27 mouse cellular contexts compared by ENCODE assay signal in the genomic region with DNA sequence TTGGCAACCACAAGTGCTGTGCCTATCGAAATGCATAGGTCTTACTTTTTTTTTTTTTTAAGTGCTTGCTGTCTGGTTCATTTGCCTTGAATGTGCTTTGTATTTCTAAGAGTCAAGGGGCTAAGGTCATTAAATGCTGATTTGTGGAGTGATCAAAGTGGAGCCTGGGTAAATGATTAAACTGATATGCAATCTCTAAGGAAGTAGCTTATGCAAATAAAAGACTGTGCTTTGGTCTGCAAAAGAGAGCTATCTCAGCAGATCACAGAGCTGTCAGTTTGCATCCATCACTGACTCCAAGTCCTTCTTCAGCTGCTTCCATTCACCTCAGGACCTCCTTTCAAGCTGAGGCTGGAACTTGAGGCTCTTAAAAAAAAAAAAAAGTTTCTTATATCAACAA. TPM values are rescaled to one million over a fixed set of nuclear protein-coding genes. Genes with fewer than 3 reads are reported as not detected.
A peak's percentile ranks its signal among the peaks of the same experiment; 100 is the strongest.
DNase-seq lines count a peak whose midpoint lies in the region; ATAC-seq and TF ChIP-seq lines count a peak whose summit lies in the region.
"Had no signal": no experiment of that assay in that cellular context is flagged by ENCODE, and none has a peak within 500 bp of the region (broad histone marks: within the 10 kb centered on the region; RNA-seq: fewer than 3 reads in every experiment).

No protein-coding gene starts in this region.

- H3K4me3 ChIP-seq in kidney, adult 2 months (ENCODE audit: insufficient read depth, low read depth, low read length): no peak overlapping the region
- no peak overlapping the region for H3K4me3 ChIP-seq in heart, embryonic 12.5 days
- H3K4me3 ChIP-seq: embryonic facial prominence, embryonic 15.5 days; gastrocnemius, adult 2 months; heart, embryonic 10.5 days; limb, embryonic 10.5 days; midbrain, embryonic 10.5 days; myocyte; neural tube, embryonic 13.5 days had no signal

- 26% methylated on average over 1 of the region's 1 CpGs for WGBS in kidney, adult 2 months
- WGBS in large intestine, adult 2 months: 14% methylated on average over 1 of the region's 1 CpGs
- 69% methylated on average over 1 of the region's 1 CpGs for WGBS in heart, embryonic 12.5 days

- no peak for ATAC-seq in heart, embryonic 12.5 days (ENCODE audit: insufficient number of reproducible peaks, low FRiP score)
- ATAC-seq: forebrain, embryonic 14.5 days; hindbrain, embryonic 16.5 days; lung, postnatal 0 days; midbrain, embryonic 16.5 days had no signal

- no peak for TF ChIP-seq POLR2A in kidney, adult 2 months (IDR thresholded peaks at IDR 0.05; ENCODE audit: low read depth, low read length)

- no peaks in the 10 kb centered on the region for H3K36me3 ChIP-seq in kidney, adult 2 months (ENCODE audit: control insufficient read depth, insufficient read depth, low read length)
- H3K36me3 ChIP-seq in heart, embryonic 12.5 days: no peaks in the 10 kb centered on the region
- H3K36me3 ChIP-seq: embryonic facial prominence, embryonic 15.5 days; heart, embryonic 10.5 days; limb, embryonic 10.5 days; midbrain, embryonic 10.5 days; neural tube, embryonic 13.5 days had no signal

- peak; percentile 69 for DNase-seq in kidney, adult 2 months
- no peak for DNase-seq in kidney, postnatal 4 days
- peak; percentile 20 for DNase-seq in retina, postnatal 1 day
- no peak for DNase-seq in retina, embryonic 14.5 days (ENCODE audit: low spot score)
- peak; percentile 35 for DNase-seq in large intestine, adult 2 months (ENCODE audit: low read depth, low spot score)
- no peak for DNase-seq in urinary bladder, postnatal 36 days (ENCODE audit: low spot score in 2 of 2)
- no peak for DNase-seq in layer of hippocampus, adult 9-10 months (ENCODE audit: low spot score)
- DNase-seq: adrenal gland, postnatal 14 days; cerebellum, adult 8-10 months; gastrocnemius, adult 2 months; thymus, adult 2 months; thymus, postnatal 4 days had no signal

- H3K27ac ChIP-seq in kidney, adult 2 months (ENCODE audit: insufficient read depth, low read depth, low read length): no peak overlapping the region
- no peak overlapping the region for H3K27ac ChIP-seq in heart, embryonic 12.5 days (ENCODE audit: poor library complexity, severe bottlenecking)
- H3K27ac ChIP-seq: embryonic facial prominence, embryonic 15.5 days; gastrocnemius, adult 2 months; heart, embryonic 10.5 days; limb, embryonic 10.5 days; liver, embryonic 14.5 days; midbrain, embryonic 10.5 days; neural tube, embryonic 13.5 days; stomach, postnatal 0 days had no signal

- H3K4me2 ChIP-seq in heart, embryonic 12.5 days: no peak overlapping the region
- H3K4me2 ChIP-seq: embryonic facial prominence, embryonic 15.5 days; neural tube, embryonic 13.5 days had no signal

- no peak overlapping the region for H3K9ac ChIP-seq in heart, embryonic 12.5 days
- H3K9ac ChIP-seq: embryonic facial prominence, embryonic 15.5 days; liver, embryonic 14.5 days; neural tube, embryonic 13.5 days had no signal

- TF ChIP-seq CTCF in kidney, adult 2 months (conservative IDR thresholded peaks at IDR 0.05; ENCODE audit: insufficient read depth, insufficient read length, low read depth, low read length): no peak

- H3K4me1 ChIP-seq in kidney, adult 2 months (ENCODE audit: control insufficient read depth, insufficient read depth, low read length): no peaks in the 10 kb centered on the region
- H3K4me1 ChIP-seq in heart, embryonic 12.5 days (replicated peaks): no peaks in the 10 kb centered on the region
- H3K4me1 ChIP-seq: embryonic facial prominence, embryonic 15.5 days; heart, embryonic 10.5 days; limb, embryonic 10.5 days; neural tube, embryonic 13.5 days had no signal

- no peaks in the 10 kb centered on the region for H3K27me3 ChIP-seq in kidney, adult 2 months (replicated peaks; ENCODE audit: control insufficient read depth, insufficient read depth, low read length)
- H3K27me3 ChIP-seq in heart, embryonic 12.5 days (replicated peaks): no peaks in the 10 kb centered on the region
- H3K27me3 ChIP-seq: embryonic facial prominence, embryonic 15.5 days; neural tube, embryonic 13.5 days had no signal

- peaks cover 14% of the 10 kb centered on the region for H3K9me3 ChIP-seq in heart, embryonic 12.5 days (replicated peaks)
- H3K9me3 ChIP-seq: limb, embryonic 10.5 days had no signal

RNA-seq across cellular contexts. Expression of a gene that starts 35.1 kb away (rescaled TPM):
- not detected in 2 replicates for polyA plus RNA-seq in kidney, adult 2 months (2012; rRNA removed)
- not detected in 2 replicates for polyA plus RNA-seq in large intestine, adult 2 months (2012; rRNA removed)
- polyA plus RNA-seq in heart, embryonic 12.5 days (2016; fragmentation: Nextera tagmentation; extraction: Ambion mirVana): not detected in 2 replicates
- polyA plus RNA-seq: embryonic facial prominence, embryonic 15.5 days; forebrain, embryonic 14.5 days; frontal cortex, adult 2 months; heart, embryonic 10.5 days; heart, postnatal 0 days; hindbrain, embryonic 16.5 days; limb, embryonic 10.5 days; liver, embryonic 14.5 days; lung, postnatal 0 days; midbrain, embryonic 10.5 days; midbrain, embryonic 16.5 days; myocyte; neural tube, embryonic 13.5 days; stomach, postnatal 0 days had no signal

Comparison
In these comparisons a context has a peak if more than half of its experiments do, and no peak if none do; other contexts are left out.
1. DNase-seq: peak in kidney, adult 2 months (single experiment), retina, postnatal 1 day (single experiment) and large intestine, adult 2 months (single experiment); none in kidney, postnatal 4 days (0 of 2), retina, embryonic 14.5 days (single experiment), urinary bladder, postnatal 36 days (0 of 2) and layer of hippocampus, adult 9-10 months (single experiment).